Mouse (Mus musculus) kidney, postnatal 0 days (tissue): Measurements from ENCODE around the gene Nap1l1. TPM values are rescaled to one million over a fixed set of nuclear protein-coding genes. Genes with fewer than 3 reads are reported as not detected.

Experiments used
- ATAC-seq: fragments of 200-750 bp; cut with Nextera tagmentation; replicated peaks from 2 replicates; pipeline ENCODE4 v1.8.0; 2017; ENCODE audit warnings: low read depth, moderate number of reproducible peaks, moderate TSS enrichment, moderate library complexity; ENCODE audit not compliant: low FRiP score
- DNase-seq: peaks from one replicate; pipeline ENCODE4 v3.0.0-alpha.2; 2016; ENCODE audit warnings: low spot score
- H3K27ac ChIP-seq: fragments of 300-500 bp; sonication (generic); 2 replicates; pipeline ENCODE4 v1.5.1; 2014; ENCODE audit warnings: mild to moderate bottlenecking
- H3K27me3 ChIP-seq: fragments of 300-500 bp; sonication (generic); 2 replicates; pipeline ENCODE4 v1.6.1; 2014; ENCODE audit warnings: low read length, mixed read lengths; ENCODE audit not compliant: insufficient read depth
- H3K36me3 ChIP-seq: fragments of 300-500 bp; sonication (generic); 2 replicates; pipeline ENCODE4 v1.6.1; 2014; ENCODE audit warnings: low read length, mixed read lengths; ENCODE audit not compliant: insufficient read depth
- H3K4me1 ChIP-seq: fragments of 300-500 bp; sonication (generic); replicated peaks from 2 replicates; pipeline ENCODE4 v1.6.1; 2014; ENCODE audit warnings: antibody characterized with exemption, low read length, mixed read lengths; ENCODE audit not compliant: insufficient read depth
- H3K4me2 ChIP-seq: fragments of 300-500 bp; sonication (generic); 2 replicates; pipeline ENCODE4 v1.6.1; 2014; ENCODE audit warnings: mild to moderate bottlenecking, low read length, moderate library complexity, mixed read lengths
- H3K4me3 ChIP-seq: fragments of 300-500 bp; sonication (generic); replicated peaks from 2 replicates; pipeline ENCODE4 v1.5.1; 2014; ENCODE audit warnings: low read depth, low read length
- H3K9ac ChIP-seq: fragments of 300-500 bp; sonication (generic); 2 replicates; pipeline ENCODE4 v1.6.1; 2014; ENCODE audit warnings: low read depth, low read length
- H3K9me3 ChIP-seq: fragments of 300-500 bp; sonication (generic); replicated peaks from 2 replicates; pipeline ENCODE4 v1.6.1; 2016; ENCODE audit warnings: low read length, inconsistent platforms, mixed read lengths
- CTCF ChIP-seq: IDR thresholded peaks from 2 replicates; pipeline ENCODE4 v1.5.1; 2016; ENCODE audit warnings: antibody characterized with exemption, low read depth, mild to moderate bottlenecking, moderate library complexity
- WGBS: fragments of 180-500 bp; shearing (Covaris S2); extraction: QIAGEN DNeasy Blood & Tissue Kit; methylation state at CpG from one replicate; pipeline ENCODE4 v1.1.7; 2014; 5-methylcytosine and 5-hydroxymethylcytosine counted together
- polyA plus RNA-seq: library from polyadenylated mRNA; unstranded; fragments of >200 nt; fragmentation: Nextera tagmentation; extraction: Ambion mirVana; gene quantifications from 2 replicates; pipeline ENCODE4 v1.2.1, GENCODE M21; 2015

Nap1l1 gene
- polyA plus RNA-seq, 1 experiment from 2014 or later: 171 TPM

- TF ChIP-seq CTCF: no peak
- Histone ChIP-seq H3K36me3 (no peaks in the 10 kb centered on the region), H3K4me1 (no peaks in the 10 kb centered on the region), H3K9ac (no peak overlapping the region), H3K27ac (no peak overlapping the region), H3K9me3 (no peaks in the 10 kb centered on the region), H3K4me3 (no peak overlapping the region), H3K4me2 (no peak overlapping the region), H3K27me3 (no peaks in the 10 kb centered on the region)
- ATAC-seq (no peak; the same call in 1 of the 2 replicates), DNase-seq (no peak)
- 36% methylated on average over 4 of the region's 4 CpGs for WGBS
Measured at GRCm38 (mm10) chr10:111460381-111460780, 12.6 kb upstream of the Nap1l1 start.

- WGBS: 90% methylated on average over 1 of the region's 1 CpGs
Measured at GRCm38 (mm10) chr10:111464833-111465232, 8.2 kb upstream of the Nap1l1 start.

GRCm38 (mm10) chr10:111465409-111465808, 7.6 kb upstream of the Nap1l1 start:
- H3K36me3 ChIP-seq: no peaks in the 10 kb centered on the region
- no peaks in the 10 kb centered on the region for H3K27me3 ChIP-seq
- no peaks in the 10 kb centered on the region for H3K9me3 ChIP-seq
- H3K4me3 ChIP-seq: no peak overlapping the region
- ATAC-seq (no peak), DNase-seq (no peak)
- 44% methylated on average over 2 of the region's 2 CpGs for WGBS
- H3K9ac ChIP-seq: no peak overlapping the region
- no peak for TF ChIP-seq CTCF
- no peaks in the 10 kb centered on the region for H3K4me1 ChIP-seq
- H3K4me2 ChIP-seq: no peak overlapping the region
- H3K27ac ChIP-seq: no peak overlapping the region

More at GRCm38 (mm10) chr10:111464833-111465232, 8.2 kb upstream of the Nap1l1 start:
- ATAC-seq: no peak
- no peak overlapping the region for H3K27ac ChIP-seq
- H3K27me3 ChIP-seq: no peaks in the 10 kb centered on the region
- H3K36me3 ChIP-seq: no peaks in the 10 kb centered on the region
- TF ChIP-seq CTCF: no peak
- H3K4me1 ChIP-seq: no peaks in the 10 kb centered on the region
- H3K9ac ChIP-seq: no peak overlapping the region
- no peak overlapping the region for H3K4me3 ChIP-seq
- no peak for DNase-seq
- no peaks in the 10 kb centered on the region for H3K9me3 ChIP-seq
- no peak overlapping the region for H3K4me2 ChIP-seq

GRCm38 (mm10) chr10:111471166-111471565, 1.9 kb upstream of the Nap1l1 start:
- no peak for TF ChIP-seq CTCF
- WGBS: 85% methylated on average over 9 of the region's 9 CpGs
- DNase-seq (no peak), ATAC-seq (no peak)
- no peak overlapping the region for H3K9ac ChIP-seq
- no peaks in the 10 kb centered on the region for H3K27me3 ChIP-seq
- H3K9me3 ChIP-seq: no peaks in the 10 kb centered on the region
- H3K27ac ChIP-seq: no peak overlapping the region
- no peaks in the 10 kb centered on the region for H3K36me3 ChIP-seq
- H3K4me1 ChIP-seq: no peaks in the 10 kb centered on the region
- H3K4me3 ChIP-seq: no peak overlapping the region
- no peak overlapping the region for H3K4me2 ChIP-seq

GRCm38 (mm10) chr10:111473511-111474371, 718 bp downstream of the Nap1l1 start:
- H3K4me1 ChIP-seq: no peaks in the 10 kb centered on the region
- peak overlapping the region; percentile 80 for H3K4me2 ChIP-seq
- H3K36me3 ChIP-seq: no peaks in the 10 kb centered on the region
- DNase-seq (peak; percentile 77), ATAC-seq (peak; percentile 80)
- H3K27me3 ChIP-seq: no peaks in the 10 kb centered on the region
- H3K9ac ChIP-seq: peak overlapping the region; percentile 92
- peak overlapping the region; percentile 90 for H3K27ac ChIP-seq
- under 1% methylated on average over 47 of the region's 58 CpGs for WGBS
- H3K9me3 ChIP-seq: no peaks in the 10 kb centered on the region
- no peak for TF ChIP-seq CTCF
- H3K4me3 ChIP-seq: peak overlapping the region; percentile 97

GRCm38 (mm10) chr10:111476301-111476700, 3.3 kb downstream of the Nap1l1 start:
- H3K4me2 ChIP-seq: no peak overlapping the region
- ATAC-seq: no peak
- no peak for DNase-seq
- no peak for TF ChIP-seq CTCF
- H3K36me3 ChIP-seq: no peaks in the 10 kb centered on the region
- H3K9ac ChIP-seq: no peak overlapping the region
- H3K4me3 ChIP-seq: no peak overlapping the region
- no peaks in the 10 kb centered on the region for H3K9me3 ChIP-seq
- H3K4me1 ChIP-seq: no peaks in the 10 kb centered on the region
- H3K27me3 ChIP-seq: no peaks in the 10 kb centered on the region
- no peak overlapping the region for H3K27ac ChIP-seq
- 63% methylated on average over 4 of the region's 4 CpGs for WGBS
